Mouse (Mus musculus) C2C12 (cell line): ENCODE data around the gene Gsg1l.

Experiments
- CTCF ChIP-seq: IDR thresholded peaks from one replicate; pipeline ENCODE4 v1.5.1; 2011; ENCODE audit not compliant: control insufficient read depth, insufficient read depth, insufficient read length
- FOSL1 ChIP-seq: IDR thresholded peaks from one replicate; pipeline ENCODE4 v1.8.0; 2011; ENCODE audit warnings: mild to moderate bottlenecking, low read length; ENCODE audit not compliant: poor library complexity, insufficient read depth, severe bottlenecking
- MAX ChIP-seq: IDR thresholded peaks from one replicate; pipeline ENCODE4 v1.6.1; 2011; ENCODE audit warnings: mild to moderate bottlenecking, control low read depth
- MYOD1 ChIP-seq: IDR thresholded peaks from one replicate; pipeline ENCODE4 v1.6.1; 2011; ENCODE audit warnings: low read depth; ENCODE audit not compliant: control insufficient read depth, insufficient read length

DNA sequence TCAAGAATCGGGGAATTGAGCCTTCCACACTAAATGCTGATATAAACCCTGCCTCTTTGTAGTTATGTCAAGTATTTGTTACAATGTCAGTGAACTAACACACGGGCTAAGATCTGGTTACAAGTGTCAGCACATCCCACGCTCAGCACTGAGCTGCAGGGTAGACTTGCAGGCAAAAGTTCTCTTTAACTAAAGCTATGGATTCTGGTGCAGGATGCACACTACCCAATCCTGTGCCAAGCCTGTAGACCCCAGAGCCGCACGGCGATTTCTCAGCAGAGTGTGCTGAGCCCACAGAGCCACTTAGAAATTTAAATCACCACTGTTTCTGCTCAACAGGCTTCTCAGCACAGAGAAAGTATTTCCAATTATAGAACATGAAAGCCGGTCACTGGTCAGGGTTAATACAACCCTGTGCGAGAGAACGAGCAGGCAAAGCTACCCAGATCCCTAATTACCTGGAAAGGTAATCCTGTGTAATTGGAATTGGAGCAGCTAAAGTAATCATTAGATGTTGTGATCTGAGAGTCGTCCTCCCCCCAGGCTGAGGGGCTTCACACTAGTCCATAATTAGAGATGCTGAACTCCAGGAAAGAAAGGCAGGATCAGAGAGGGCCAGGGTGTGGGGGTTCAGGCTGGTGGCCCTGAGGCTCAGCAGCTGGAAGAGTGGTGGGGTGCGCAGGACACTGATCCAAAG is 69.7 kb downstream of the Gsg1l start:
- TF ChIP-seq CTCF: no peak
- no peak for TF ChIP-seq FOSL1
- TF ChIP-seq MYOD1: no peak
- TF ChIP-seq MAX: no peak
